Mouse (Mus musculus) cortical plate, adult 2 months (tissue): ENCODE measurements around the gene Dhh. TPM values are rescaled to one million over a fixed set of nuclear protein-coding genes. Genes with fewer than 3 reads are reported as not detected.
"Not testable (repeated sequence)": the region's sequence is repeated elsewhere in the genome, so short reads cannot be mapped to it uniquely, and the experiment has no call there.

Source experiments
- H3K27ac ChIP-seq: fragments of 200-500 bp; 2 replicates; pipeline ENCODE4 v1.5.1; 2012; ENCODE audit warnings: low read length, control low read depth, inconsistent platforms; ENCODE audit not compliant: insufficient read depth
- H3K4me1 ChIP-seq: fragments of 200-500 bp; 2 replicates; pipeline ENCODE4 v1.6.1; 2011; ENCODE audit warnings: low read length; ENCODE audit not compliant: control insufficient read depth, insufficient read depth
- H3K4me3 ChIP-seq: fragments of 200-500 bp; 2 replicates; pipeline ENCODE4 v1.5.1; 2011; ENCODE audit warnings: mild to moderate bottlenecking, low read length, control low read depth; ENCODE audit not compliant: insufficient read depth
- CTCF ChIP-seq: fragments of 200-500 bp; IDR thresholded peaks from 2 replicates; pipeline ENCODE4 v1.5.1; 2011; ENCODE audit warnings: mild to moderate bottlenecking, control low read depth, low read length; ENCODE audit not compliant: insufficient read depth; ENCODE audit errors: extremely low read depth
- POLR2A ChIP-seq: fragments of 200-500 bp; IDR thresholded peaks from 2 replicates; pipeline ENCODE4 v1.6.1; 2011; ENCODE audit warnings: mild to moderate bottlenecking, low read length, control low read depth; ENCODE audit not compliant: insufficient read depth; ENCODE audit errors: extremely low read depth
- polyA plus RNA-seq: library from polyadenylated mRNA; depleted of rRNA; stranded (reverse); fragments of >200 nt; gene quantifications from 2 replicates; pipeline ENCODE4 v1.2.3, GENCODE M21; 2012

Gene Dhh
- polyA plus RNA-seq, 1 experiment: 0.25 TPM

- TF ChIP-seq CTCF (no peak), POLR2A (peak; percentile 37; the same call in 1 of the 2 replicates)
- Histone ChIP-seq H3K27ac (no peak overlapping the region), H3K4me1 (peaks cover 2% of the 10 kb centered on the region; the same call in 1 of the 2 replicates), H3K4me3 (no peak overlapping the region)
Observed at GRCm38 (mm10) chr15:98930017-98930734, 31.8 kb upstream of the Dhh start.

GRCm38 (mm10) chr15:98928598-98929240, 30.4 kb upstream of the Dhh start:
- TF ChIP-seq CTCF (peak; percentile 83), POLR2A (no peak)
- Histone ChIP-seq H3K27ac (0 out of 2 replicates have a peak overlapping the region, but pooled peaks have one; percentile 31), H3K4me1 (peaks cover 2% of the 10 kb centered on the region; the same call in 1 of the 2 replicates), H3K4me3 (no peak overlapping the region)

- no peak for TF ChIP-seq POLR2A
- TF ChIP-seq CTCF: no peak
- Histone ChIP-seq H3K4me1 (peaks cover 2% of the 10 kb centered on the region; the same call in 1 of the 2 replicates), H3K4me3 (no peak overlapping the region), H3K27ac (no peak overlapping the region)
Observed at GRCm38 (mm10) chr15:98927566-98927965, 29.2 kb upstream of the Dhh start.

- Histone ChIP-seq H3K4me1 (no peaks in the 10 kb centered on the region), H3K4me3 (no peak overlapping the region), H3K27ac (no peak overlapping the region)
- TF ChIP-seq CTCF (no peak), POLR2A (no peak)
Observed at GRCm38 (mm10) chr15:98924682-98925081, 26.3 kb upstream of the Dhh start.

GRCm38 (mm10) chr15:98923031-98923537, 24.7 kb upstream of the Dhh start:
- no peaks in the 10 kb centered on the region for H3K4me1 ChIP-seq
- no peak overlapping the region for H3K27ac ChIP-seq
- TF ChIP-seq CTCF: no peak
- TF ChIP-seq POLR2A: no peak
- H3K4me3 ChIP-seq: no peak overlapping the region

GRCm38 (mm10) chr15:98922581-98922980, 24.2 kb upstream of the Dhh start:
- no peak for TF ChIP-seq POLR2A
- no peak for TF ChIP-seq CTCF

GRCm38 (mm10) chr15:98921510-98921909, 23.2 kb upstream of the Dhh start:
- H3K4me3 ChIP-seq: no peak overlapping the region
- TF ChIP-seq POLR2A: no peak
- TF ChIP-seq CTCF: no peak
- H3K4me1 ChIP-seq: no peaks in the 10 kb centered on the region
- H3K27ac ChIP-seq: no peak overlapping the region

More at GRCm38 (mm10) chr15:98922581-98922980, 24.2 kb upstream of the Dhh start:
- H3K27ac ChIP-seq: no peak overlapping the region
- no peak overlapping the region for H3K4me3 ChIP-seq
- no peaks in the 10 kb centered on the region for H3K4me1 ChIP-seq

- not testable (repeated sequence) for H3K27ac ChIP-seq
- peak overlapping the region; percentile 74 for H3K4me3 ChIP-seq
Observed at GRCm38 (mm10) chr15:98918499-98918895, 20.2 kb upstream of the Dhh start.

GRCm38 (mm10) chr15:98917538-98918498, 19.5 kb upstream of the Dhh start, which contains the start of gene Lmbr1l:
Gene Lmbr1l (minus strand): TSS chr15:98918231.
- H3K27ac ChIP-seq: 0 out of 2 replicates have a peak within 1 kb of the TSS, but pooled peaks have one; percentile 22
- no peaks in the 10 kb centered on the region for H3K4me1 ChIP-seq
- H3K4me3 ChIP-seq: peak within 1 kb of the TSS; percentile 74
- TF ChIP-seq CTCF: no peak
- peak; percentile 91 for TF ChIP-seq POLR2A

More at GRCm38 (mm10) chr15:98918499-98918895, 20.2 kb upstream of the Dhh start:
- H3K4me1 ChIP-seq: not testable (repeated sequence)
